Mouse (Mus musculus): Measurements from ENCODE around the gene Jph2.

- TF ChIP-seq CTCF (conservative IDR thresholded peaks at IDR 0.05; ENCODE audit: low read length) (no peak), NANOG (IDR thresholded peaks at IDR 0.05; ENCODE audit: borderline replicate concordance, low read length) (no peak)
These were observed 52.7 kb downstream of the Jph2 start for GRCm38 (mm10) chr2:163344976-163345660.
